Mouse (Mus musculus) layer of hippocampus, adult 2 months (tissue): ENCODE data around the gene Prrg3. TPM values are rescaled to one million over a fixed set of nuclear protein-coding genes. Genes with fewer than 3 reads are reported as not detected.
A peak's percentile ranks its signal among the peaks of the same experiment; 100 is the strongest.

Experiments used
- DNase-seq, 2 experiments: peaks; one replicate each; pipeline ENCODE4 v3.0.0; 2022; ENCODE audit warnings: low spot score in 2 of 2
- H3K27ac ChIP-seq: fragments of 200-600 bp; 2 replicates; pipeline ENCODE4 v1.8.1; 2022
- H3K4me3 ChIP-seq: fragments of 200-600 bp; 2 replicates; pipeline ENCODE4 v1.8.1; 2022; ENCODE audit warnings: mild to moderate bottlenecking
- CTCF ChIP-seq: fragments of 200-600 bp; conservative IDR thresholded peaks from 2 replicates; pipeline ENCODE4 v1.8.1; 2022; ENCODE audit warnings: antibody characterized with exemption, mild to moderate bottlenecking, moderate library complexity
- total RNA-seq, 2 experiments: library from RNA; stranded (reverse); gene quantifications; 2 replicates each; pipeline ENCODE4 v1.2.3; 2021

Gene Prrg3
- total RNA-seq, 2 experiments from 2014 or later = 16.0 to 22.9 TPM

DNA sequence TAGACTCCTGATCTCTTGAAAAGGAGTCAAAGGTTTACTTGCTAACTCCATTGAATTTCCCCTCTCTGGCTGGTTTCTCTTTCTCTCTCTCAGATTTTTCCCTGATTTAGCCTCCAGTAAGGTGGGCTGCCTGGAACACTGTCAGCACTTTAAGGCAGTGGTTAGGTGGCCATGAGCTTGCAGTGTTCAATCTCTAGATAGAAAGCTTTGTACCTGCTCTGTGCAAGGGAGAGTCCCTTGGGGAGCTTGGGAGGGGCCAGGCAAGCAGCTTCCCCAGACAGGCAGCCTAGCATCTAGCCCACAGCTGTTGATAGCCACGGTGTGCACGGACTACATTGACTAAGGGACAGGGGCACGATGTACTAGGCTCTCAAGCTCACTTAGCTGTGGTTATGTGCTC lies 29.1 kb downstream of the Prrg3 start, which contains the start of gene Cnga2:
TSS of gene Cnga2 (plus strand) at position 301 of the 400 bp plus-strand sequence.
- no peak within 1 kb of the TSS for H3K27ac ChIP-seq
- no peak for DNase-seq
- no peak within 1 kb of the TSS for H3K4me3 ChIP-seq
- TF ChIP-seq CTCF = no peak

DNA sequence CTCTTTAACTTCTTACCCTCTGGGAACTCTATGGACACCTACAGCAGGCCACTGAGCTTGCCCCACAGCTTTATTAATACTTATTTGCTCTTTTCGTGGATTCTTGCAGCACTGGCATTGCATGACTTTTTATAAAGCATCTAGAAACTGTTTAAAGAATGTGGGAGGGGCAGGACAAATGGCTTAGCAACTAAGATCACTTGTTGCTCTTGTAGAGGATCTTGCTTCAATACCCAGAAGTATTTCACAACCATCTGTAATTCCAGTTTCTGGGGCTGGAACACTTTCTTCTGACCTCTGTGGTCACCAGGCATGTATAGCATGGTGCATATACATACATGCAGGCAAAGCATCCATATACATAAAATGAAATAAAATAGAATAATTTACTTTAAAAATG lies 33.5 kb downstream of the Prrg3 start:
- DNase-seq = no peak
- Histone ChIP-seq H3K4me3 (no peak overlapping the region), H3K27ac (no peak overlapping the region)
- TF ChIP-seq CTCF = no peak

DNA sequence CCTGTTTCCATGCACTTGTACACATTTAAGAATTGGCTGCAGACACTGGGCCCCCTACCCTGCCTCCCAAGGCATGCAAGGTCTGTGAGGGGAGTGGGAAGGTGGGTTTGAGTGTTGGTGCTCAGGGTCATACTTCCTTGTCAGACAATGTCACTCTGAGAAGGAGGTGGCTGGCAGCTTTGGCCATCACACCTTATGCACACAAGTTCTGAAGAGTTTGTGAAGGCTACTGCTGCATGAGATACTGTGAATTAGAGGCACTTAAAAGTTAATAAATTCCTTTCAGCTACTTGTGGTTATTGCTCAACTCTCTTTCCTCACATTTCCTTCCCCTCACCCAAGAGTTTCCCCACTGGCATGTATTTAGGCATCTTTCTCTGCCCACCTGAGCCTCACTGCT lies 47.5 kb downstream of the Prrg3 start:
- Histone ChIP-seq H3K27ac (no peak overlapping the region), H3K4me3 (no peak overlapping the region)
- DNase-seq = no peak
- TF ChIP-seq CTCF = no peak

DNA sequence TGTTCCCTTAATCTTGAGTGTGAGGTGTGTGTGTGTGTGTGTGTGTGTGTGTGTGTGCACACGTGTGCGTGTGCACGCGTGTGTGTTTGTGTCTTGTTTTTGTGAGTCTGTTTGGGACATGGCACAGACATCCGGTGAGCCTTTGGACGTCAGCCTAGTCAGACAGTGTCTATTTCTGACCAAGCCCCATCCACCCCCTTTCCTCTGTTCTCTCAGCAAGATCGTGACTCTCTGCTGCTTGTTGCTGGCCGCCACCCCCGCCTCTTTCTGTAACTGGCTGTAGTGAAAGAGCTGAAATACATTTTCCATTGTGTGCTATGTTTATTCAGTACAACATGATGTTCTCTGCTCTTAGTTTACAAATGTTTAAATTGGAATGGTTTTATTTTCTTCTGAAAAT lies 49.8 kb downstream of the Prrg3 start:
- Histone ChIP-seq H3K27ac (0 out of 2 replicates have a peak overlapping the region, but pooled peaks have one; percentile 10), H3K4me3 (no peak overlapping the region)
- DNase-seq = peak; percentile 21 to 50
- no peak for TF ChIP-seq CTCF

DNA sequence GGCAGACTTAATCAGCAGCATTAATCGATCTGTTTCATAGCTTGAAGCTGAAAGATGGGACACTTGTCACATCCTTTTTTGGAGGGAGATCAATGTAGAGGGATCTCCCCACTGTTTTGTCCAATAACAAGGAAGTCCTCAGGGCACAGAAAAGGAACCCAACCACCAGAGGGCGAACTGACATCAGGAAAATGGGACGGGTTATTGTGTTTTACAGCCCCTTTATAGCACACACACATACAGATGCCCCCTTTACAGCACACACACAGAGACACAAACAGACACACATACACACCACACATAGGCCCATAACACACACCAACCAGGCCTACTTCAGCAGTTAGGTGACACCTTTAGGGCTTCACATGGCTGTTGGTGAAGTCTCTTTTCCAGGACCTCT lies 50.4 kb downstream of the Prrg3 start:
- peak; percentile 13 to 19 for DNase-seq
- no peak overlapping the region for H3K27ac ChIP-seq
- TF ChIP-seq CTCF = peak; percentile 68
- H3K4me3 ChIP-seq = no peak overlapping the region

DNA sequence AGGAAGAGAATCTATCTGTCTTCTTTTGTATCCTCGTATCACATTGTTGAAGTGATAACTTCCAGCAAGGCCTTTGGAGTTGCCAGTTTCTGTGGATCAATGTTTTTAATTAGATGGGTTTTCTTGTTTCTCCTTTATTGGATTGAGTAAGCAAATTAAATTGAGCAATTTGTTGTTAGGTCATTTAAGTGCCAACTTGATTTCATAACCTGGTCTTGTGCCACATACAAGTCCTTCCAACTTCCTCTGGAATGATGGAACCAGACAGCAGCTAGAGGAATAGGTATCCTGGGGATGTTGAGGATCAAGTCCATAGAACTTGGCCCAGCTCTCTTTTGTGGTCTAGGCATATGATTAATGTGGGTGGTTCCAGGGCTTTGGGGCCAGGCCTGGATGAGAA lies 59.8 kb downstream of the Prrg3 start:
- H3K27ac ChIP-seq = no peak overlapping the region
- no peak for DNase-seq
- no peak for TF ChIP-seq CTCF
- H3K4me3 ChIP-seq = no peak overlapping the region

Other genes with a start within 250 kb of the Prrg3 start
- gene Vma21, start 146.7 kb upstream of the Prrg3 start, total RNA-seq = 10 to 100 TPM; 30.2 to 38.6 TPM
- gene Gm1141, start 41.6 kb upstream of the Prrg3 start, total RNA-seq = under 1 TPM; 0.39 to 0.79 TPM
- gene Fate1, start 10.4 kb downstream of the Prrg3 start, total RNA-seq = not detected
- gene Cnga2, start 29.2 kb downstream of the Prrg3 start, total RNA-seq = under 1 TPM; 0.15 to 0.44 TPM